Mouse (Mus musculus) MEL (cell line): ENCODE results near the gene Crkl. TPM values are rescaled to one million over a fixed set of nuclear protein-coding genes. Genes with fewer than 3 reads are reported as not detected.

ENCODE experiments used
- DNase-seq: peaks from one replicate; pipeline ENCODE4 v3.0.0; 2011; ENCODE audit warnings: low read depth, low spot score
- H3K27ac ChIP-seq: 2 replicates; pipeline ENCODE4 v1.5.1; 2012; ENCODE audit warnings: low read depth, mild to moderate bottlenecking, control low read depth, low read length, moderate library complexity; ENCODE audit not compliant: control insufficient read depth
- H3K27me3 ChIP-seq, 2 experiments: fragments of 150-350 bp in 1 of 2; sonication (generic) in 1 of 2; 2 replicates each; pipeline ENCODE4 v1.6.1; 2012; ENCODE audit warnings: low read length in 2 of 2, mild to moderate bottlenecking in 2 of 2, improper control_type of control experiment in 1 of 2, moderate library complexity in 1 of 2; ENCODE audit not compliant: insufficient read depth in 2 of 2, control insufficient read depth in 1 of 2
- H3K36me3 ChIP-seq, 2 experiments: 2 replicates each; pipeline ENCODE4 v1.6.1; 2012 to 2014; ENCODE audit warnings: low read length in 2 of 2, improper control_type of control experiment in 1 of 2, inconsistent platforms in 1 of 2, mild to moderate bottlenecking in 1 of 2; ENCODE audit not compliant: insufficient read depth in 2 of 2, control insufficient read depth in 1 of 2
- H3K4me1 ChIP-seq, 2 experiments: fragments of 150-350 bp in 1 of 2; sonication (generic) in 1 of 2; 2 replicates each; pipeline ENCODE4 v1.6.1; 2012; ENCODE audit warnings: low read length in 2 of 2, improper control_type of control experiment in 1 of 2, mild to moderate bottlenecking in 1 of 2; ENCODE audit not compliant: insufficient read depth in 2 of 2, control insufficient read depth in 1 of 2
- H3K4me3 ChIP-seq, 2 experiments: fragments of 150-350 bp in 1 of 2; sonication (generic) in 1 of 2; 2 replicates each; pipeline ENCODE4 v1.5.1; 2012; ENCODE audit warnings: low read depth in 2 of 2, low read length in 2 of 2, mild to moderate bottlenecking in 2 of 2, moderate library complexity in 2 of 2, control low read depth in 1 of 2, improper control_type of control experiment in 1 of 2; ENCODE audit not compliant: control insufficient read depth in 1 of 2, insufficient read depth in 1 of 2
- H3K79me2 ChIP-seq: 2 replicates; pipeline ENCODE4 v1.6.1; 2012; ENCODE audit warnings: mild to moderate bottlenecking, low read length, moderate library complexity; ENCODE audit not compliant: control insufficient read depth, poor library complexity, insufficient read depth
- H3K9ac ChIP-seq: 2 replicates; pipeline ENCODE4 v1.6.1; 2012; ENCODE audit warnings: low read depth, mild to moderate bottlenecking, control low read depth, low read length, moderate library complexity; ENCODE audit not compliant: control insufficient read depth, poor library complexity, severe bottlenecking
- H3K9me3 ChIP-seq: fragments of 150-350 bp; sonication (generic); replicated peaks from 2 replicates; pipeline ENCODE4 v1.6.1; 2012; ENCODE audit warnings: mild to moderate bottlenecking, low read length, improper control_type of control experiment, moderate library complexity; ENCODE audit not compliant: insufficient read depth
- BHLHE40 ChIP-seq: IDR thresholded peaks from 2 replicates; pipeline ENCODE4 v1.6.1; 2012; ENCODE audit warnings: low read depth, mild to moderate bottlenecking, inconsistent platforms, low read length, improper control_type of control experiment, borderline replicate concordance
- CHD1 ChIP-seq: IDR thresholded peaks from 2 replicates; pipeline ENCODE4 v1.6.1; 2012; ENCODE audit warnings: low read depth, mild to moderate bottlenecking, inconsistent platforms, low read length, improper control_type of control experiment
- CHD2 ChIP-seq: IDR thresholded peaks from 2 replicates; pipeline ENCODE4 v1.6.1; 2011; ENCODE audit warnings: low read length, improper control_type of control experiment
- CTCF ChIP-seq, 3 experiments: IDR thresholded peaks in 2 of 3; conservative IDR thresholded peaks in 1 of 3; 2 replicates each; pipeline ENCODE4 v1.5.1; 2011 to 2012; ENCODE audit warnings: low read length in 3 of 3, low read depth in 2 of 3, mild to moderate bottlenecking in 2 of 3, improper control_type of control experiment in 1 of 3, inconsistent platforms in 1 of 3, mixed read lengths in 1 of 3, moderate library complexity in 1 of 3; ENCODE audit not compliant: control insufficient read depth in 1 of 3, insufficient read depth in 1 of 3, poor library complexity in 1 of 3, severe bottlenecking in 1 of 3
- E2F4 ChIP-seq: IDR thresholded peaks from 2 replicates; pipeline ENCODE4 v1.6.1; 2011; ENCODE audit warnings: low read depth, low read length, improper control_type of control experiment, borderline replicate concordance
- ETS1 ChIP-seq: IDR thresholded peaks from 2 replicates; pipeline ENCODE4 v1.6.1; 2012; ENCODE audit warnings: low read depth, mild to moderate bottlenecking, inconsistent platforms, low read length, improper control_type of control experiment, moderate library complexity
- GABPA ChIP-seq: IDR thresholded peaks from 2 replicates; pipeline ENCODE4 v1.6.1; 2012; ENCODE audit warnings: low read depth, mild to moderate bottlenecking, inconsistent platforms, low read length, improper control_type of control experiment, moderate library complexity
- JUND ChIP-seq: IDR thresholded peaks from 2 replicates; pipeline ENCODE4 v1.6.1; 2011; ENCODE audit warnings: low read depth, mild to moderate bottlenecking, improper control_type of control experiment, low read length
- MAX ChIP-seq: IDR thresholded peaks from 2 replicates; pipeline ENCODE4 v1.6.1; 2011; ENCODE audit warnings: low read length, improper control_type of control experiment
- MAZ ChIP-seq: IDR thresholded peaks from 2 replicates; pipeline ENCODE4 v1.6.1; 2012; ENCODE audit warnings: low read depth, mild to moderate bottlenecking, inconsistent platforms, low read length, improper control_type of control experiment
- MEF2A ChIP-seq: IDR thresholded peaks from 2 replicates; pipeline ENCODE4 v1.6.1; 2014; ENCODE audit warnings: low read depth, mild to moderate bottlenecking, inconsistent platforms, low read length, improper control_type of control experiment; ENCODE audit not compliant: poor library complexity, insufficient replicate concordance, severe bottlenecking; ENCODE audit errors: extremely low read depth
- MXI1 ChIP-seq: IDR thresholded peaks from 2 replicates; pipeline ENCODE4 v1.6.1; 2011; ENCODE audit warnings: mild to moderate bottlenecking, low read depth, low read length, improper control_type of control experiment
- NELFE ChIP-seq: IDR thresholded peaks from 2 replicates; pipeline ENCODE4 v1.6.1; 2011; ENCODE audit warnings: low read depth, low read length, improper control_type of control experiment
- RAD21 ChIP-seq: IDR thresholded peaks from 2 replicates; pipeline ENCODE4 v1.6.1; 2011; ENCODE audit warnings: mild to moderate bottlenecking, low read depth, low read length, improper control_type of control experiment
- RCOR1 ChIP-seq: IDR thresholded peaks from 2 replicates; pipeline ENCODE4 v1.6.1; 2012; ENCODE audit warnings: low read depth, mild to moderate bottlenecking, inconsistent platforms, low read length, improper control_type of control experiment
- TAL1 ChIP-seq: IDR thresholded peaks from 2 replicates; pipeline ENCODE4 v1.6.1; 2012; ENCODE audit warnings: mild to moderate bottlenecking, inconsistent platforms, low read length, moderate library complexity, mixed read lengths
- TCF12 ChIP-seq: IDR thresholded peaks from 2 replicates; pipeline ENCODE4 v1.6.1; 2014; ENCODE audit warnings: low read depth, mild to moderate bottlenecking, inconsistent platforms, low read length, improper control_type of control experiment, moderate library complexity
- USF1 ChIP-seq: IDR thresholded peaks from 2 replicates; pipeline ENCODE4 v1.6.1; 2014; ENCODE audit warnings: low read depth, mild to moderate bottlenecking, inconsistent platforms, low read length, improper control_type of control experiment, moderate library complexity
- polyA plus RNA-seq, 2 experiments: library from polyadenylated mRNA; stranded (reverse) in 1 of 2; unstranded in 1 of 2; fragments of >175 nt in 1 of 2; fragments of >200 nt in 1 of 2; gene quantifications; 2 replicates each; pipeline versions ENCODE4 v1.2.1 to v1.2.4; 2012; ENCODE audit warnings: low replicate concordance in 2 of 2, low read depth in 1 of 2; ENCODE audit not compliant: insufficient read length in 2 of 2, insufficient read depth in 1 of 2, missing spikeins in 1 of 2
- total RNA-seq: library from RNA; depleted of rRNA; stranded (reverse); fragments of 300-350 nt; gene quantifications from 2 replicates; pipeline ENCODE4 v1.2.3, GENCODE M21; 2012

Gene Crkl
- total and polyA plus RNA-seq, 3 experiments, result 14.9 to 146 (median 34.6) TPM

- no peak overlapping the region for H3K9ac ChIP-seq
- no peak overlapping the region for H3K4me3 ChIP-seq
- H3K9me3 ChIP-seq, result no peaks in the 10 kb centered on the region
- no peak overlapping the region for H3K27ac ChIP-seq
- peaks cover 11% of the 10 kb centered on the region for H3K79me2 ChIP-seq
- H3K36me3 ChIP-seq, result peaks cover 10 to 11% of the 10 kb centered on the region in 2 experiments; a peak in 3 of 4 replicates
- H3K27me3 ChIP-seq, result no peaks in the 10 kb centered on the region
- peaks cover 4 to 9% of the 10 kb centered on the region in 2 experiments for H3K4me1 ChIP-seq
- peak; percentile 36 for DNase-seq
- TF ChIP-seq E2F4 (no peak), CTCF (IDR thresholded peaks at IDR 0.05 in 2 of 3, conservative IDR thresholded peaks at IDR 0.05 in 1 of 3; ENCODE audit: control insufficient read depth in 1 of 3, insufficient read depth in 1 of 3, low read depth in 2 of 3, low read length in 3 of 3, poor library complexity in 1 of 3, severe bottlenecking in 1 of 3) (no peak), NELFE (no peak), ETS1 (0 out of 2 replicates have a peak, but pooled peaks have one; percentile 12), TCF12 (no peak)
Measured at GRCm38 (mm10) chr16:17486505-17486904, 34.7 kb downstream of the Crkl start.

- H3K79me2 ChIP-seq, result no peaks in the 10 kb centered on the region
- H3K4me1 ChIP-seq, result peaks cover 5 to 12% of the 10 kb centered on the region in 2 experiments
- H3K9ac ChIP-seq, result 0 out of 2 replicates have a peak overlapping the region, but pooled peaks have one; percentile 38
- TF ChIP-seq MAZ (no peak), USF1 (no peak), ETS1 (no peak), CTCF (IDR thresholded peaks at IDR 0.05 in 2 of 3, conservative IDR thresholded peaks at IDR 0.05 in 1 of 3; ENCODE audit: control insufficient read depth in 1 of 3, insufficient read depth in 1 of 3, low read depth in 2 of 3, low read length in 3 of 3, poor library complexity in 1 of 3, severe bottlenecking in 1 of 3) (peak; percentile 20 to 48 (median 36); a peak in 4 of 6 replicates), RCOR1 (no peak), MAX (no peak), CHD2 (no peak), GABPA (no peak), RAD21 (peak; percentile 13), MXI1 (no peak), JUND (no peak), CHD1 (no peak), E2F4 (no peak), BHLHE40 (no peak), TAL1 (no peak), MEF2A (no peak)
- peak; percentile 58 for DNase-seq
- peak overlapping the region; percentile 30 to 37 for H3K4me3 ChIP-seq
- H3K27me3 ChIP-seq, result no peaks in the 10 kb centered on the region
- no peaks in the 10 kb centered on the region for H3K9me3 ChIP-seq
- H3K36me3 ChIP-seq, result peaks cover 3 to 4% of the 10 kb centered on the region in 2 experiments; a peak in 2 of 4 replicates
- H3K27ac ChIP-seq, result no peak overlapping the region
Measured at GRCm38 (mm10) chr16:17488478-17489468, 37.0 kb downstream of the Crkl start.
